Mouse (Mus musculus) brain, embryonic 18.5 days (tissue): Measurements from ENCODE around the gene Mex3b.

Experiments
- DNase-seq: peaks from one replicate; pipeline ENCODE4 v3.0.0-alpha.2; 2012; ENCODE audit warnings: low read depth, low spot score

The Mex3b gene

GRCm38 (mm10) chr7:82866486-82867270 is 455 bp upstream of the Mex3b start:
- DNase-seq: peak; percentile 97

- peak; percentile 51 for DNase-seq
Observed at GRCm38 (mm10) chr7:82868309-82869230, 1.4 kb downstream of the Mex3b start.

GRCm38 (mm10) chr7:82869231-82870147 is 2.4 kb downstream of the Mex3b start:
- DNase-seq: no peak

- DNase-seq: no peak
Observed at GRCm38 (mm10) chr7:82870148-82870513, 3.0 kb downstream of the Mex3b start.

- no peak for DNase-seq
Observed at GRCm38 (mm10) chr7:82876551-82876950, 9.4 kb downstream of the Mex3b start.

GRCm38 (mm10) chr7:82880016-82880415 is 12.9 kb downstream of the Mex3b start:
- DNase-seq: no peak

GRCm38 (mm10) chr7:82880700-82881099 is 13.6 kb downstream of the Mex3b start:
- DNase-seq: no peak

GRCm38 (mm10) chr7:82890317-82890850 is 23.3 kb downstream of the Mex3b start:
- DNase-seq: no peak

GRCm38 (mm10) chr7:82890875-82891515 is 23.9 kb downstream of the Mex3b start:
- no peak for DNase-seq

- no peak for DNase-seq
Observed at GRCm38 (mm10) chr7:82894366-82894765, 27.2 kb downstream of the Mex3b start.

GRCm38 (mm10) chr7:82895606-82896005 is 28.5 kb downstream of the Mex3b start:
- no peak for DNase-seq

GRCm38 (mm10) chr7:82896750-82897149 is 29.6 kb downstream of the Mex3b start:
- DNase-seq: no peak

GRCm38 (mm10) chr7:82899459-82900297 is 32.5 kb downstream of the Mex3b start:
- DNase-seq: no peak

GRCm38 (mm10) chr7:82903006-82903405 is 35.9 kb downstream of the Mex3b start:
- no peak for DNase-seq

- DNase-seq: no peak
Observed at GRCm38 (mm10) chr7:82905527-82905926, 38.4 kb downstream of the Mex3b start.

GRCm38 (mm10) chr7:82907081-82907480 is 39.9 kb downstream of the Mex3b start:
- DNase-seq: no peak

GRCm38 (mm10) chr7:82910536-82911384 is 43.6 kb downstream of the Mex3b start:
- DNase-seq: no peak

- no peak for DNase-seq
Observed at GRCm38 (mm10) chr7:82911501-82911900, 44.4 kb downstream of the Mex3b start.

- DNase-seq: no peak
Observed at GRCm38 (mm10) chr7:82914297-82914696, 47.2 kb downstream of the Mex3b start.
